Mouse (Mus musculus) thymus, postnatal 4 days (tissue): ENCODE data around the gene Napa.

Source experiments
- DNase-seq: peaks from one replicate; pipeline ENCODE4 v3.0.0; 2021

Napa gene

DNA sequence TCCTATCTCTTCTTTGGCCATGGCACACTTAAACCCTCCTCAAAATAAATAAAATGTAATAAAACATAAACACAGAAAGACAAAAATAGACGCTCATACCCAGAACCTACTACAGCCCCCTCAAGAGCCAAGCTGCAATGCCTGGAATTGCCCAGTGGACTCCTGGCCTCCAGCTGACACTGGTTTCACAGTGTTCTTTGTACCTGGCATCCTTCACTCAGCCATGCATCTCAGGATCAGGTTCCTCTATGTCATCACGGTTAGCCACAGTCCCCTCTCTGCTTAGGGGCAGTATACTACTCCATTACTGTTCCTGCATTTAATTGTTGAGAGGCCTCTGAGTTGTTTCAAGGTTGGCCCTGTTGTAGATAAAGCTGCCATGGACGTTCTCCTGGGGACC, 34.7 kb downstream of the Napa start:
- DNase-seq = no peak

DNA sequence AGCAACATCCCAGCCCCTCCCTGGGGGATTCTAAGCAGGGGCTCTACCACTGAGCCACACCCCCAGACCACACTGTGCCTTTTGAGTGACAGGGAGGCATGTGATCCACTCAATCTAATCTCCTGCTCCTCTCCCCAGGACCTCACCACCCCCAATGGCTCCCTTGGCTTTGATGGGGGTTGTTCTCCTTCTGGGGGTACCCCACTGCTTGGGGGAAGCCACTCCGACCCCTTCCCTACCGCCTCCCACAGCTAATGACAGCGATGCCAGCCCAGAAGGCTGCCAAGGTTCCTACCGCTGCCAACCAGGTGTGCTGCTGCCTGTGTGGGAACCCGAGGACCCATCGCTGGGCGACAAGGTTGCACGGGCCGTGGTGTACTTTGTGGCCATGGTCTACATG, 35.4 kb downstream of the Napa start:
- no peak for DNase-seq

DNA sequence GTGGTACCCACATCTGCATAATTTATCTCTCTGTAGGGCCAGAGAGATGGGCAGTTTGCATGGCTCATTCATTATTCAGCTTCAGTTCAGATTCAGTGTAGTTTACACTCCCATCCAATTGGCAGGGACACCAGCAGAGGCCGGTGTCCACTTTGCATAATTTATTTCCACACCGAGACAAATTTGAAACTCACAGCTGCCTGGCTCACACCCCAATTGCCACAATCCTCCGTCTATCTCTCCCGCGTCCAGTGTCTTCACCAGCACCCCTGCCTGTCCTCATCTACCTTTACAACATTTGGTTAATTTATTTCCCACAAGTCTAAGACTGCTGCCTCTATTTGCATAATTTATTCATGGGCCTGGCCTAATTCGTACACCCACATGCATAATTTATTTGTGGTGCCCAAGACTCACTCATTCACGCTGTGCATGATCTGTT, 36.7 kb downstream of the Napa start:
- no peak for DNase-seq

DNA sequence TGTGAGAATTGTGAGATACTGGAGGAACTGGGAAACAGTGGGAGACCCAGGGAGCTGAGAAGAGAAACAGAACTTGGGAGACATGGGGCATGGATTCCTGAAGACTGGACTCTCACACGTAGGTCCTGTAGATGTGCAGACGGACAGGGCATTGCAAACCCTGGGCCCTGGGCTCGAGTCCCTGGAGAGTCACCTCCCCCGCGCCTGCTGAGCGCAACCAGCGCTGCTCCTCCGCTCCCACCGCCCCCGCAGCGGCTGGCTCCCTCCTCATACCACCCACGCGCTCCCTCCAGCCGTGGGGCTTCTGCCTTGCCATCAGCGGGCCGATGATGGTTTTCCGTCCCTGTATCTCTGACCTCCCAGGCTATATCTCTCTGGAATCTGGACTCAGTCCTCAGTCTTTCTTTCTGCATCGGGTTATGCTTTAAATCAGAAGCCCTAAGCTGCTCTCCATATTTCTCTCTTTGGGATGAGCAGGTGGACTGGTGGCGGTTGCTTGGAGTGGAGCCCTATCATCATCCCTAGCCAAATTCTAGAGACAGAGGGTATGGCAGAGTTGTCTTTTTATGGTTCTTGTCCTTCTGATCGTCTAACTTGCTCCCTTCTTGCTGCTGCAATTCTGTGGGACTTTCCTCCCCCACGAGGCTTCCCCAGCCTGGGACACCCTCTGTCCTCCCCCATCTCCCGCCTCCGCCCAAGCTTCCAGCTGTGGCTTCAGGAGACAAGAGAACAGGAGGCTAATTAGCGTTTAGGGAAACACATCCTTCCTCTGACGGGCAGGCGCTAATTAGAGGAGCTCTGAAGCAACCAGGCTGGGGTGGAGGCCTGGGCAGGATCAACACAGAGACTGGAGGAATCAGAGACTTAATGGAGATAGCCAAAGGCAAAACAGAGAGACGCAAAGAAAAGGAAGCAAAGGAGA, 48.5 kb downstream of the Napa start:
- no peak for DNase-seq

DNA sequence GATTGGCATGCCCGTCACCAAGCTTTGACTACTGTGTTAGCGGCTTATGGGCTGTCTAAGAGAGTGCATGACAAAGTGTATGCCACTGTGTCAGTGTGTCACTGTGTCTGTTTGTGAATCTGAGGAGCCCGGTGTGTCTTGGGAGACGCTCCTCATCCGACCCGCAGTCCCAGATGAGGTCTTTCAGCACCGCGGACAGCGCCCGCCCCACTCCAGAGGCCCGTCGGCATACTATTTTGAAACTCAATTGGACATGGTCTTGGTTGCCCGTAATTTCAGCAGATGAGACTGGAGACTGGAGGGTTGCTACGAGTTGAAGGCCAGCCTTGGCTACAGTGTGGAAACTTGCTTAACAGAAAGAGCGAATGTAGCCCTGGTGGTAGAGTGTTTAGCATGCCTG, 49.4 kb downstream of the Napa start:
- peak; percentile 88 for DNase-seq

DNA sequence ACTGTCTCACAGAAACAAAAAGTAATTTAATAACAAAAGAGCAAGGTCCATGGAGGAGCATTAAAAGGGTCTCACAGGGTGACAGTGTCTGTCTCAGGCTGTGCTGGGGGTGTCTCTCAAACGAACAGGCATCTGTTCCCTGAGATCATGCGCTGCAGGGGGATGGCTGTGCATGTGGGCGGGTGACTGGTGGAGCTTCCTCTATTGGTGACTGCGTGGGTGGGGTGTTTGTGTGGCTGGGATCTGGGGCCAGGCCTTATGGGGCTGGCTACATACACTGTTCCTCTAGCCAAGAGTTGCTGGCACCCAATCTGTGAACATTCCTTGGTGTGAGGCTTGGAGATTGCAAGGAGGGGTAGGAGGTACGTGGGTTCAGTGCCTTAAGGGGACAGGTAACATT, 51.0 kb downstream of the Napa start:
- DNase-seq = no peak

DNA sequence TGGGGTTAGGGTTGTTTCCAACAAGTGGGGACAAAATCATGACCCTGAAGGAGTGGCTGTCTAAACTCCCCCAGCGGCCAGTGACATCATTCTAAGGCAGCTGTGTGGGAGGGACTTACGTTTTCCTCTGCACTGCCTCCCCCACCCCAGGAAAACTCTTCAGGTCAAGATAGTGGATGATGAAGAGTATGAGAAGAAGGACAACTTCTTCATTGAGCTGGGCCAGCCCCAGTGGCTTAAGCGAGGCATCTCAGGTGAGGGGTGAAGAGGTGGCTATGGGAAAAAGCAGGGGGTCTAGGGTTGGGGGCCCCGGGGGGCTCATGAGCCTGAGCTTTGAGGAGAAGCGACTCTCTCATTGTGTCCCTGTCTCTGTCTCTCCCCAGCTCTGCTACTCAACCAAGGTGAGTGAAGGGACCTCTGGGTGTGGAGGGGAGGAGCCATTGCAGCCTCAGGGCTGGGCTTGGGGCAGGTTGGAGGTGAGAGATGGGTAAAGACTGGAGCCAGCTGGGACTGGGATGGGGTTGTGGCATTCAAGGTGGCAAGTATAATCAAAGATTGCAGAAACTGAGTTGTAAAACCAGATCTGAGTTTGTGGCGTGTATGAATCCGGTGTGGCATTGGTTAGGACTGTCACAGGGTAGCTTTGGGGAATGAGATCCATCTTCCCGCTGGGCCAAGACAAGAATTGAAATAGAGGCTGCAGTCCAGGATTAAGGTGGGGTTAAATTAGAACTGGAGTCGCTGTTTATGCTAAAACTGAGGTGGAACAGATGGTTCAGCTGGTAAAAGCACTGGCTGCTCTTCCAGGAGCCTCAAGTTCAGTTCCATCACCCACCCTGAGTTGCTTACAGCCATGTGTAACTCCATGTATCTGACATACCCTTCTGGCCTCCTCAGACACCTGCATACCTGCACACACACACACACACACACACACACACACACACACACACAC, 52.2 kb downstream of the Napa start:
- DNase-seq = no peak

DNA sequence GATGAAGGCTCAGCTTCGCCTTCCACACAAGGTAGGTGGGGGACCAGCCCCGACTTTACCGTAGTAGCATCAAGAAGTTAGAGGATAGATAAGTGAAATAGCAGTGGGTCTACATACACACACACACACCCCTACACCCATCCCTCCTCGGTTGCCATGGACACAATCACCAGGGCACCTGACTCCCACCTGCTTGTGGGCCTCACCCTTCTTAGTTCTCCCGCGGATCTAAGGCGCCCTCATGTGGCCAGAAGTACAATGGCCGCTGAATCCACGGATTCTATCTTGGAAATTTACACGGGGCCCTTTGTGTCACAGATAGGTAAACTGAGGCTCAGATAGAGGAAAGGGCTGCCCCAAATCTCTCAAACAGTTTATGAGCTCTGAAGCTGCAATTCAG, 55.3 kb downstream of the Napa start:
- DNase-seq = peak; percentile 73

DNA sequence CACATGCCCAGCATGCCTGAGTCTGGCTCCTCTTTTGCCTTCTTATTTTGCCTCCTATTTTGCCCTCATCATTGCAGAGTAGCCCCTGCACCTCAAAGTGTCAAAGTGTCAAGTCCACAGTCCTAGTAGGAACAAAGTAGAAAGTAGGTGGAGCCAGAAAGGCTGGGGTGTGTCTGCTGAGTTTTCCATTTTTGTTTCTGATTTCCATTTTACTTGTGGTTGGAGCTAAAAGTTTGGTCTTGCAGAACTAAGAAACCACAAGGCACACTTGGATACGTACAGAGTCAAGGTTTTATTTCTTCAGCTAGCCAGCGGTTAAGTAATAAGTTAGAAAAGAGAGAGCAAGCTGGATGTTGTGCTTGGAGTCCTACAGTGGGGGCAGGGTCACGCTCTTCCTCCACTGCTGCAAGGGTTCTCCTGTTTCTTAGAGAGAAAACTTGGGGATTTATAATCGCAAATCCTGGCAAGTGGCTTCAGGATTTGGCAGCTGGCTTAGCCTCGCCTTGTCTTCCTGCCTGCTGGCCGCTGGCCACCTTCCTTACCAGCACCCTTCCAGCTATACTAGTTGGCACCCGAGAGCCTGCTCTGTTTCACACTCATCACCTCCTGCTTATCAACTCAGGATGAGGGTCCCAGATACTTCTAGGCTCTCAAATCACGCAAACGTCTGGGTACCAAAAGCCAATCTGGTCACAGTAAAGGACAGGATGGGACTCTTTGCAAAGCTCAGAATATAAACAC, 57.0 kb downstream of the Napa start:
- DNase-seq = no peak

DNA sequence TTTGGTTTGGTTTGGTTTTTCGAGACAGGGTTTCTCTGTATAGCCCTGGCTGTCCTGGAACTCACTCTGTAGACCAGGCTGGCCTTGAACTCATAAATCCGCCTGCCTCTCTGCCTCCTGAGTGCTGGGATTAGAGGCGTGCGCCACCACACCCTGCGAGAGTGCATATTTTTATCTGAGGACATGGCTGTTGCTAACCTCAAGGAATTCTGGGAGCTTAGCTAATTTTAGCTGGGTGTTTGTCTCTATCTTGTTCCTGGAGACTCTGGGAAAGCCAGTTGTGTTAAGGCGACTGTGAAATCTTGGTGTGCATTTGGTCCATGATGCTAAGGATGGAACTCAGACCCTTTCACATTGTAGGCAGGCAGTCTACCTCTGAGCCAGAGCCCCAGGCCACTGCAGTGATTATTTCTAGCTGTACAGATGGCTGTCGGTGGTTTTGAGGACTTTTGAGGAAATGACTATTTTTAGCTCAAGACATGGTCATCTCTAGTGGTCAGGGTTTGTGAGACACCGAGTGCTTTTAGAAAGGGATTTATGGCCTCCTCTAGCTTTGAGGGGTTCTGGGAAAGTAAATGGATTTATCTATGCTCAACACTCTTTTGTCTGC, 58.0 kb downstream of the Napa start:
- DNase-seq = no peak

DNA sequence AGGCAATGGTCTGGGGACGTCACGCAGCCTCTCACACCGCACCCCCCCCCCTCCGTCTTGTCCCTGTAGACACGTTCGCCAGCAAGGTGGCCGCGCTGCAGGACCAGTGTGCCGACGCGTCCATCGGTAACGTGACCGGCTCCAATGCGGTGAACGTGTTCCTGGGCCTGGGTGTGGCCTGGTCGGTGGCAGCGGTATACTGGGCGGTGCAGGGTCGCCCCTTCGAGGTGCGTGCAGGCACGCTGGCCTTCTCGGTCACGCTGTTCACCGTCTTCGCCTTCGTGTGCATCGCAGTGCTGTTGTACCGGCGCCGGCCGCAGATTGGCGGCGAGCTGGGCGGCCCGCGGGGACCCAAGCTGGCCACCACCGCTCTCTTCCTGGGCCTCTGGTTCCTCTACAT, 60.5 kb downstream of the Napa start:
- DNase-seq = no peak

DNA sequence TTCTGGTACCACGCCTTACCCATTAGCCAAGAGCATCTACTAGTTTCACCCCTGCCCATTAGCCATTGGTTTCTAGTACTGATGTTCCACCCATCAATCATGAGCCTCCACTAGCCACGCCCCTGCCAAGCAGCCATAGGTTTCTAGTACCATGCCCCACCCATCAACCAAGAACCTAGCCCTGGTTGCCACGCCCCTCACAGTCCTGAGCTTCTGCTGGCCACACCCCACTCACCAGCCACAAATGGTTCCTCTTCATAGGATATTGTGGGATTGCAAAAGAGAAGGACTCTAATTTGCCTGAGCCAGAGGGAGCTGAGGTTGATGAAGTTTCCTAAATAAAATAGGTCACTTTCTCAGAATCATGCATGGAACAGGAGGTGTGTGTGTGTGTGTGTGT, 62.4 kb downstream of the Napa start:
- no peak for DNase-seq

DNA sequence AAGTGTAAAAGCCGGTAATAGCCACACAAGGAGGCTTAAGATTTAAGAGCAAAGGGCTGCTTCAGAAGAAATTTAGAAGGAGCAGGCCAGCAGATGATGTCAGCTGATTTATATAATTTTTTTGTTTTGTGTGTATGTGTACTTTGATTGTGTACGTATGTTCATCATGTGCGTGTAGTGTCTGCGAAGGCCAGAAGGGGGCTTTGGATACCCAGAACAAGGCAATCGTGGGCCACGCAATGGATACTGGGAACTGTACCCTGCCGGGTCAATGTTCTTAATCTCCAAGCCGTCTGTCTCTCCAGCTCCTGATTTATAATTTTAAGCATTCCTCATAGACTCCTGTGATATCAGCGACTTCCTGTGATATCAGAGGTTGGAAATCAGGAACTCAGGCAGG, 63.0 kb downstream of the Napa start:
- DNase-seq = no peak

DNA sequence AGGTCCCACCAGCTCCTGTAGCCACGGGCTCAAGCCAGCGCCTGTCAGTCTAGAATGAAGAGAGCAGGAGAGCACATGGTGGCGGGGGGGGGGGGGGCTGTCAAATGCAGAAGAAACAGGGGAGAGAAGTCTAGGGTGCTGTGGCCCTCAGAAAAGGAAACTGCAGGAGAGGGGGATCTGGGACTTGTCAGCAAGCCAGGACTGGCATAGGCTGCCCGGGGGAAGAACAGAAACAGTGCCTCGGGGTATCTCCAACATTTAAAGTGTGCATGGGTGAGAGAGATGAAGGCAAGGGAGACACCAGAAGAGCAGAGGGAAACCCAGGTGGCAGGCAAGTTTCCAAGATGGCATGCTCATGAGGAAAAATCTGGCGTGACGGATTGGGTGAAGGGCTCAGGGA, 63.8 kb downstream of the Napa start:
- no peak for DNase-seq
